Mouse (Mus musculus): Measurements from ENCODE around the gene Cd101.

The Cd101 gene

GRCm38 (mm10) chr3:101029339-101029738 lies at the start of gene Cd101:
TSS of gene Cd101 (minus strand) at chr3:101029556.
- DNase-seq, result no peak

GRCm38 (mm10) chr3:101078344-101078743 lies 49.0 kb upstream of the Cd101 start:
- peak; percentile 28 to 66 for DNase-seq

GRCm38 (mm10) chr3:101077710-101078100 lies 48.3 kb upstream of the Cd101 start:
- DNase-seq, result peak; percentile 29 to 40

GRCm38 (mm10) chr3:101076966-101077709 lies 47.8 kb upstream of the Cd101 start:
- DNase-seq, result peak; percentile 44 to 63

GRCm38 (mm10) chr3:101075866-101076265 lies 46.5 kb upstream of the Cd101 start:
- DNase-seq, result no peak

- DNase-seq, result no peak
Observed at GRCm38 (mm10) chr3:101073384-101073783, 44.0 kb upstream of the Cd101 start.

- DNase-seq, result no peak
Observed at GRCm38 (mm10) chr3:101072506-101073215, 43.3 kb upstream of the Cd101 start.

- no peak for DNase-seq
Observed at GRCm38 (mm10) chr3:101071576-101071975, 42.2 kb upstream of the Cd101 start.

- no peak for DNase-seq
Observed at GRCm38 (mm10) chr3:101070796-101071235, 41.5 kb upstream of the Cd101 start.

GRCm38 (mm10) chr3:101070230-101070795 lies 41.0 kb upstream of the Cd101 start:
- no peak for DNase-seq

- DNase-seq, result no peak
Observed at GRCm38 (mm10) chr3:101068701-101069100, 39.3 kb upstream of the Cd101 start.

- DNase-seq, result no peak
Observed at GRCm38 (mm10) chr3:101066175-101066574, 36.8 kb upstream of the Cd101 start.

GRCm38 (mm10) chr3:101061865-101062585 lies 32.7 kb upstream of the Cd101 start:
- no peak for DNase-seq

GRCm38 (mm10) chr3:101059214-101059613 lies 29.9 kb upstream of the Cd101 start:
- DNase-seq, result no peak

GRCm38 (mm10) chr3:101058203-101058602 lies 28.8 kb upstream of the Cd101 start:
- DNase-seq, result no peak

GRCm38 (mm10) chr3:101055216-101055615 lies 25.9 kb upstream of the Cd101 start:
- DNase-seq, result no peak

GRCm38 (mm10) chr3:101051601-101052000 lies 22.2 kb upstream of the Cd101 start:
- peak in 1 of 2 experiments; percentile 34 for DNase-seq

GRCm38 (mm10) chr3:101049997-101050396 lies 20.6 kb upstream of the Cd101 start:
- no peak for DNase-seq

- DNase-seq, result no peak
Observed at GRCm38 (mm10) chr3:101048781-101049180, 19.4 kb upstream of the Cd101 start.

GRCm38 (mm10) chr3:101047586-101048275 lies 18.4 kb upstream of the Cd101 start:
- peak; percentile 19 to 46 for DNase-seq

GRCm38 (mm10) chr3:101045431-101045830 lies 16.1 kb upstream of the Cd101 start:
- DNase-seq, result no peak

GRCm38 (mm10) chr3:101044686-101045085 lies 15.3 kb upstream of the Cd101 start:
- DNase-seq, result no peak
